Mouse (Mus musculus): Measurements from ENCODE around the gene Dnajb6. TPM values are rescaled to one million over a fixed set of nuclear protein-coding genes. Genes with fewer than 3 reads are reported as not detected.

The Dnajb6 gene
- polyA plus RNA-seq, 1 experiment = 273 TPM

DNA sequence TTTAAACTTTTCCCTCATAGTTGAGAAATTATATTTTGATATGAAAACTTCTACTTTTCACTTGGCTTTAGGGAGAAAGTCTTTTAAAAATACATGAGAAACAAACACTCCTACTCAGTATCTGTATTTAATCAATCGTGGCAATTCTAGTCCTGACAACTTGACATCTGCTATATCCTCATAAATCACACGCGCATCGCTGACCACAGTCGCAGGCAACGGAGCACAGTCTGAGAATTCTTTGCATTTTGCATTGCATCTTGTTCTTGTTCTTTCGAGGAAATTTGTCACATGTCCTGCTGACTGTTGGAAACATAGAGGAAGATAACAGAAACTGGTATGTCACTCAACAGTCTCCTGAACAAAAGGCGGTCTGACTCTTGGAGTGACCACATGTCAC is 116.9 kb downstream of the Dnajb6 start:
- no peaks in the 10 kb centered on the region for H3K4me1 ChIP-seq (ENCODE audit: control insufficient read depth, insufficient read depth, low read length)
- TF ChIP-seq CTCF (IDR thresholded peaks at IDR 0.05; ENCODE audit: control insufficient read depth, insufficient read depth, insufficient replicate concordance, low read depth, low read length) = no peak
- TF ChIP-seq POLR2A (IDR thresholded peaks at IDR 0.05; ENCODE audit: control insufficient read depth, low read depth, low read length) = no peak
- H3K4me3 ChIP-seq (ENCODE audit: control insufficient read depth, low read depth, low read length) = no peak overlapping the region
- H3K27ac ChIP-seq (ENCODE audit: control insufficient read depth, insufficient read depth, low read depth, low read length) = no peak overlapping the region
- H3K27me3 ChIP-seq (ENCODE audit: control insufficient read depth, insufficient read depth, low read length) = no peaks in the 10 kb centered on the region
- no peaks in the 10 kb centered on the region for H3K36me3 ChIP-seq (ENCODE audit: control insufficient read depth, insufficient read depth, low read length)

DNA sequence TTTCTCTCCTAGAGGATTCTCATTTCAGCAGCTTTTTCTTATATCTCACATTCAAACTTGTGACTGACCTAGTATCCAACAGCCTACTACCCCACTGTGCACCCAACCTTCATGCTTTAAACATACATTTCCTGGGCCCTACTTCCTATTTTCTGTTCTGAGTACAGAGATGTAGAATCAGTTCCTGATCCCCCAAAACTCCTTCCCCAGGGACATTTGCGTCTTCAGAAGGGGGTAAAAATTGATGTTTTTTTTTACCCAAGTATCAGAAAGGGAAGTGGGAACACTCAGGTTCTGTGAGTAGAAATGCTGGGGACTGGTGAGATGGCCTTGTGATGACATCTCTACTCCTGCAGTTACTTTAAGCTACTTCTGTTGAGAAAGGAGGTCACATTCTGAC is 117.5 kb downstream of the Dnajb6 start:
- Histone ChIP-seq H3K36me3 (ENCODE audit: control insufficient read depth, insufficient read depth, low read length) (no peaks in the 10 kb centered on the region), H3K4me1 (ENCODE audit: control insufficient read depth, insufficient read depth, low read length) (no peaks in the 10 kb centered on the region), H3K27ac (ENCODE audit: control insufficient read depth, insufficient read depth, low read depth, low read length) (no peak overlapping the region), H3K27me3 (ENCODE audit: control insufficient read depth, insufficient read depth, low read length) (no peaks in the 10 kb centered on the region), H3K4me3 (ENCODE audit: control insufficient read depth, low read depth, low read length) (no peak overlapping the region)
- TF ChIP-seq CTCF (IDR thresholded peaks at IDR 0.05; ENCODE audit: control insufficient read depth, insufficient read depth, insufficient replicate concordance, low read depth, low read length) = no peak
- TF ChIP-seq POLR2A (IDR thresholded peaks at IDR 0.05; ENCODE audit: control insufficient read depth, low read depth, low read length) = no peak

DNA sequence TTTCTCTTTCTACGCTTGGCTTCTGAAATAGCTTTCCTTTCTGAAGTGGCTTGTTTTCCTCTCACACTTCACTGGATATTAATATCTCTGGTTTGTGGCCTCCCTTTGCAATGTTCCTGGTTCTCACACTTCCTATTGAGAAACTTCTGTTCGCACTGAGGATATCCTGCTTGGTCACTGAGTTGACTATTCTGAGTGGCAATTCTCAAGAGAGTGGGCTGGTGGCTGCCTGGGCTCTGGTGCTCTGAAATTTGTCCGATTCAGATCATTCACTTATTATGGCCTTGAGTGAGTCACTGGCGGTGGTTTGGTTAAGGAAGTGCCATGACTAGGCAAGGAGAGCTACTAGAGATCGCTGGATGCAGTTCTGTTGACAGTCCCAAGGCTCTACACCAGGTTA is 118.9 kb downstream of the Dnajb6 start:
- no peak overlapping the region for H3K27ac ChIP-seq (ENCODE audit: control insufficient read depth, insufficient read depth, low read depth, low read length)
- no peak for TF ChIP-seq POLR2A (IDR thresholded peaks at IDR 0.05; ENCODE audit: control insufficient read depth, low read depth, low read length)
- no peak for TF ChIP-seq CTCF (IDR thresholded peaks at IDR 0.05; ENCODE audit: control insufficient read depth, insufficient read depth, insufficient replicate concordance, low read depth, low read length)
- no peak overlapping the region for H3K4me3 ChIP-seq (ENCODE audit: control insufficient read depth, low read depth, low read length)
- H3K27me3 ChIP-seq (ENCODE audit: control insufficient read depth, insufficient read depth, low read length) = no peaks in the 10 kb centered on the region
- H3K36me3 ChIP-seq (ENCODE audit: control insufficient read depth, insufficient read depth, low read length) = no peaks in the 10 kb centered on the region
- H3K4me1 ChIP-seq (ENCODE audit: control insufficient read depth, insufficient read depth, low read length) = no peaks in the 10 kb centered on the region

DNA sequence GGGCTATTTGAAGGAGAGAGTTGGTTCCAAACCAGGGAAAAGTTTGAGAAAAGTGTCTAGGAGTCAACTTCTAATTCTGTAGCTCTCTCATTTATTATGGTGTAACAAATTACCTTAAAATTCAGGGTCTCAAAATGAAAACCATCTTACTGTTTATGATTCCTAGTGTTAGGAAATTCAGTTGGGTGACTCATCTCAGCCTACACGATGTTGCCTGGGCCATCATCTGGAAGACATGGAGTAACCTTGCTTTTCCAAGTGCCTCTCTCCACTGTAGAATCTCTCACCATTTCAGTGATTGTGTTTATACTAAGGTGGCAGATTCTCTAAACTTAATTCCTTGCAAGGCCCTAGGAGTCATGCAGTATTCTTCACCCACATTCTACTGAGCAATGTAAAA is 119.5 kb downstream of the Dnajb6 start:
- H3K27me3 ChIP-seq (ENCODE audit: control insufficient read depth, insufficient read depth, low read length) = no peaks in the 10 kb centered on the region
- TF ChIP-seq CTCF (IDR thresholded peaks at IDR 0.05; ENCODE audit: control insufficient read depth, insufficient read depth, insufficient replicate concordance, low read depth, low read length) = no peak
- no peak for TF ChIP-seq POLR2A (IDR thresholded peaks at IDR 0.05; ENCODE audit: control insufficient read depth, low read depth, low read length)

DNA sequence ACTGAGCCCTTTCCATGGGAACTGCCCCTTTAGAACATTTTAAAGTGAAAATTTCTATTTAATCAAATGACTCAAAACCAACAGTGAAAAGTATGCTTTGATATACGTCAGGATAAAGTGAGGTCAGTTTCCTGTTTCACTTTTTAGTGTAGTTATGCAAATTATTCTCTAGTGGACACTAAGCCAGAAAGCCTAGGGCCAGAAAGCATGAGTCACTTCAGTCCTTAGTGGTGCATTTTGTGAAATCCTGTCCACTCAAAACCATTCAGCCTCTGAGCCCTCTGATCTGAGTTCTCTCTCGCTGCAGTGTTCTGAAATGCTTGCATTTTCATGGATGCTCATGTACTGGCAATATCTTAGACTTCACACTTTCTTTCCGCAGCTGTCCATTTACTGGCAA is 126.0 kb downstream of the Dnajb6 start:
- Histone ChIP-seq H3K36me3 (ENCODE audit: control insufficient read depth, insufficient read depth, low read length) (no peaks in the 10 kb centered on the region), H3K27me3 (ENCODE audit: control insufficient read depth, insufficient read depth, low read length) (no peaks in the 10 kb centered on the region), H3K4me3 (ENCODE audit: control insufficient read depth, low read depth, low read length) (no peak overlapping the region), H3K27ac (ENCODE audit: control insufficient read depth, insufficient read depth, low read depth, low read length) (no peak overlapping the region), H3K4me1 (ENCODE audit: control insufficient read depth, insufficient read depth, low read length) (no peaks in the 10 kb centered on the region)
- TF ChIP-seq CTCF (IDR thresholded peaks at IDR 0.05; ENCODE audit: control insufficient read depth, insufficient read depth, insufficient replicate concordance, low read depth, low read length) = no peak

More for the DNA sequence above, 119.5 kb downstream of the Dnajb6 start:
- Histone ChIP-seq H3K36me3 (ENCODE audit: control insufficient read depth, insufficient read depth, low read length) (no peaks in the 10 kb centered on the region), H3K4me1 (ENCODE audit: control insufficient read depth, insufficient read depth, low read length) (no peaks in the 10 kb centered on the region), H3K27ac (ENCODE audit: control insufficient read depth, insufficient read depth, low read depth, low read length) (no peak overlapping the region), H3K4me3 (ENCODE audit: control insufficient read depth, low read depth, low read length) (no peak overlapping the region)

DNA sequence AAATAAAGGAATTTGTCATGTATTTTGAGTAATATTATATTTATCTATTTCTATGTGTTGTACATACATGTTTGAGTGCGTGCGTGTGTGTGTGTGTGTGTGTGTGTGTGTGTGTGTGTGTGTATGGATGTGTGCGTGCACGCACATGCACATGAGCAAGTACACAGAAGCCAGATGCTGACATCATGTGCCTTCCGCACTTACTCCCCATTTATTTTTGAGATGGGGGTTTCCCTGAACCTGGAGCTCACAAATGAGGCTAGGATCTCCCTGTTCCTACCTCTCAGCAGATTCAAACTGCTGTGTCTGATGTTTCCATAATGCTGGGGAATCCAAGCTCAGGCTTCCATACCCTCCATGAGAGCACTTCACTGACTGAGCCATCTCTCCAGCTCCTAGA is 126.9 kb downstream of the Dnajb6 start:
- Histone ChIP-seq H3K27me3 (ENCODE audit: control insufficient read depth, insufficient read depth, low read length) (no peaks in the 10 kb centered on the region), H3K27ac (ENCODE audit: control insufficient read depth, insufficient read depth, low read depth, low read length) (no peak overlapping the region), H3K4me3 (ENCODE audit: control insufficient read depth, low read depth, low read length) (no peak overlapping the region), H3K36me3 (ENCODE audit: control insufficient read depth, insufficient read depth, low read length) (no peaks in the 10 kb centered on the region), H3K4me1 (ENCODE audit: control insufficient read depth, insufficient read depth, low read length) (no peaks in the 10 kb centered on the region)
- TF ChIP-seq POLR2A (IDR thresholded peaks at IDR 0.05; ENCODE audit: control insufficient read depth, low read depth, low read length) (no peak), CTCF (IDR thresholded peaks at IDR 0.05; ENCODE audit: control insufficient read depth, insufficient read depth, insufficient replicate concordance, low read depth, low read length) (no peak)

DNA sequence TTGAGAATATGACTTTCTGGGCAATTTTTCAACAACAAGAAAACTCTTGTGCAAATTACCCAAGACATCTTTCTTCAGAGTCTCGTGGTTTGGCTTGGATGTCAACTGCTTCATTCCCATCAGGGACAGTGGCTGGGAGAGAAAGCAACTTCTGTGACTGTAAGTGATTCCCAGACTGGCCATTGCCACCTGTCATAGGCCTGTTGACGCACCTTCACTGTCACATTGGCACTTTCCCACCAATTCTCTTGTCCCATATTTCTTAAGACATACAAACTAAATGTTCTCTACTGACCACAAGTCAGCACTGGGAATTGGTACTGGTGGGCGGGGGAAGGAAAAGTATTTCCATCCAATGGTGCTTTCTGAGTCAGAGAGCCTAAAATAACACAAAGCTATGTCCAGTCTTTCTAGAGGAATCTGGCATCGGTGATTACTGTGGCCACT is 128.8 kb downstream of the Dnajb6 start:
- Histone ChIP-seq H3K36me3 (ENCODE audit: control insufficient read depth, insufficient read depth, low read length) (no peaks in the 10 kb centered on the region), H3K27ac (ENCODE audit: control insufficient read depth, insufficient read depth, low read depth, low read length) (no peak overlapping the region), H3K4me3 (ENCODE audit: control insufficient read depth, low read depth, low read length) (no peak overlapping the region), H3K27me3 (ENCODE audit: control insufficient read depth, insufficient read depth, low read length) (no peaks in the 10 kb centered on the region), H3K4me1 (ENCODE audit: control insufficient read depth, insufficient read depth, low read length) (no peaks in the 10 kb centered on the region)
- TF ChIP-seq CTCF (IDR thresholded peaks at IDR 0.05; ENCODE audit: control insufficient read depth, insufficient read depth, insufficient replicate concordance, low read depth, low read length) (no peak), POLR2A (IDR thresholded peaks at IDR 0.05; ENCODE audit: control insufficient read depth, low read depth, low read length) (no peak)

DNA sequence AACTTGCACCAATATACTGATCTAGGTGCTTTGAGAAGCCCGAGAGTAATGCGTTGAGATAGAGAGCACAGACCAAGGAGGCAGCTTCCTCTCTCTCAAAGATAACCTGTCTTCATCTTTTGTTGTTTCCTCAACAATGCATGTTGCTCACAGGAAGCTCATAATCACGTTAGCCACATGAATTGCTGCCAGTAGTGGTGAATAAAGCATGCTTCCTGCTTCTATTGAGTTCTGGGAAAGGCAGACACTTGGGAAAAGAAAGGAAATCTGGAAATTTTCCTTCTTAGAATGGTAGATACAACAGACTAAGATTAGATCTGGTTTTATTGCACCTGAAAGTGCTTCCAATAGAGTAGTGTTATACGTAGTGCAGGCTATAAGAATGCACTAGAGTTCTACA is 129.5 kb downstream of the Dnajb6 start:
- Histone ChIP-seq H3K4me3 (ENCODE audit: control insufficient read depth, low read depth, low read length) (no peak overlapping the region), H3K36me3 (ENCODE audit: control insufficient read depth, insufficient read depth, low read length) (no peaks in the 10 kb centered on the region), H3K27me3 (ENCODE audit: control insufficient read depth, insufficient read depth, low read length) (no peaks in the 10 kb centered on the region), H3K4me1 (ENCODE audit: control insufficient read depth, insufficient read depth, low read length) (no peaks in the 10 kb centered on the region), H3K27ac (ENCODE audit: control insufficient read depth, insufficient read depth, low read depth, low read length) (no peak overlapping the region)
- TF ChIP-seq CTCF (IDR thresholded peaks at IDR 0.05; ENCODE audit: control insufficient read depth, insufficient read depth, insufficient replicate concordance, low read depth, low read length) (no peak), POLR2A (IDR thresholded peaks at IDR 0.05; ENCODE audit: control insufficient read depth, low read depth, low read length) (no peak)

Other genes starting within 250 kb of the Dnajb6 start
- gene Ube3c, start 166.4 kb upstream of the Dnajb6 start, polyA plus RNA-seq (2012; rRNA removed) = 27.0 and 30.5 TPM in 2 replicates
- 17.3 and 19.1 TPM in 2 replicates for gene Gm5129, start 248 bp downstream of the Dnajb6 start, polyA plus RNA-seq (2012; rRNA removed)

Data from testis, adult 2 months (tissue).